Mouse (Mus musculus): ENCODE results near the gene Pitpnm1.
"Not testable (repeated sequence)": the region's sequence is repeated elsewhere in the genome, so short reads cannot be mapped to it uniquely, and the experiment has no call there.

The Pitpnm1 gene

DNA sequence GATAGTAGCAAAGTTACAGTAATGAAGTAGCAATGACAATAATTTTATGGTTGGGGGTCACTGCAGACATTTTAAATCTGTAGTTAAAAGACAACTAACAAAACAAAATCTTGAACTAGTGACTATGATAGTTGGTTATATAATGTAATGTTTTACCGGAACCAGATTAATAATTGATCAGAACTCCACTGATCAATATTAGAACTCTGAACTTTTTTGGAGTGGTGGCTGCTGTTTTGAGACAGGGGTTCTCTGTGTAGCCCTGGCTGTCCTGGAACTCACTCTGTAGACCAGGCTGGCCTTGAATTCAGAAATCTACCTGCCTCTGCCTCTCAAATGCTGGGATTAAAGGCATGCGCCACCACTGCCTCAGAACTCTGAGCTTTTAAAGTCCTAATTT lies 31.6 kb upstream of the Pitpnm1 start:
- not testable (repeated sequence) for DNase-seq (ENCODE audit: extremely low spot score, low read depth, low spot score)

DNA sequence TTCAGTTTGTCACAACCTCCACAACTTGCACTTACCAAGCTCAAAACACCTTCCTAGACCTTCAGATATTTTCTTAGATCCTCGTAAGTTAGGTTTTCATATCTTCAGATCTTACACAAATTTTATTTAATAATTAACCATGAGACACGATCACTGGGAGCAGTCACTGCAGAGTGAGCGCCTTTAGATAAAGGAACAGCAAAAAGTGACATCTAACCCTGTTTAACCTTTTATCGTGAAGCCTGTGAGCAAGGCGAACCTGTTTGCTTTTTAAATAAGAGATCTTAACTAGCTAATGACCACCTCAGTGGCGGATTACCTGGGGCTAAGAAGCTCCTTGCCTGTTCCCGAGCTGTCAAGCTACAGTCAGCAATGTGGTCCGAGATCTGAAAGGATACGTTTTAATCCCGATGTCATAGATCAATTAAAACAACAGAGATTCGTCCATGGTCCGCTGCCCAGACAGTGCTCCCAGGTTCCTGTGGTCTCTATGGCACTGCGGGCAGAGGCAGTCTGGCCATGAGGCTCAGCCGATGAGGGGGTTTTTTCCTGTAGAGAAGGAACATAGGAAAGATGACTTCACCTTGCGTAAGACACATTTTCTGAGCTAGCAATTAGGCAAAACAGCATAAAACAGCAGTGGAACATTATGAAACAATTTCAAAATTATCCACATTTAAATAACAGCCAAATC lies 30.9 kb upstream of the Pitpnm1 start:
- no peak for DNase-seq (ENCODE audit: extremely low spot score, low read depth, low spot score)

DNA sequence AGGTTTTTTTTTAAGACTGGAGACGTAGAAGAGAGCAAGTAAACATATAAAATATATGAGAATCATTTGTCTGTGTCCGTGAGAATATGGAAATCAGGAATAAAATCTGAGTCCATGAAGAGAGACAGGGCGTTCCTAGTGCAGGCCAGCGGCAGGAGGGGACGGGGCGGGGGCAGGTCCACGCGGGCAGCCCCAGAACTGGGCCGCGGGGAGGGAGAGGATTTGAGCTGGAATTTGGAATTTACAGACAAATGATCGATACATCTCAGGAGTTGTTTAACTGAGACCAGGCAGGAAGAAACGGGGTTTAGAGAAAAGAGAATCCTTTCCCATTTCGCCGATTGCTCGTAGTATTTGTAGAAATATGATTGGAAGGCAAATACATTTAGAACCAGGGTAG lies 29.5 kb upstream of the Pitpnm1 start:
- no peak for DNase-seq (ENCODE audit: extremely low spot score, low read depth, low spot score)

DNA sequence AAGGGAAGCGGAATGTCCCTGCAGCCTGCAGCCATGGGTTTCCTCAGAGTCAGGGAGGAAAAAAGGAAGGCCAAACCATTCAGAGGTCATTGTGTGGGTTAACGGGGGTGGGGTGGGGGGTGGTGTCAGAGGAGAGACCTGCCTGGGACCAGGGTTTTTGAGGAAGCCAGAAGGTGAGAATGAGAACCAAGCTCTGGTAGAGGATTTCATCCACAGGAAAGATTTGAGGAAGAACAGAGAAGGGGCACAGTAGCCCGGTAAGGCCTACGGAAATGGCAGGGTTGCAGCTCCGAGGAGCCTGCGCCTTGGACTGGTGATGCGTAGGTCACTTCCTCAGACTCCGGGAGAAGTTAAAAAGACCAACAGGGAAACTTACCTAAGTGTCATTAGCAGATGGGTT lies 29.0 kb upstream of the Pitpnm1 start:
- DNase-seq (ENCODE audit: extremely low spot score, low read depth, low spot score), result no peak

DNA sequence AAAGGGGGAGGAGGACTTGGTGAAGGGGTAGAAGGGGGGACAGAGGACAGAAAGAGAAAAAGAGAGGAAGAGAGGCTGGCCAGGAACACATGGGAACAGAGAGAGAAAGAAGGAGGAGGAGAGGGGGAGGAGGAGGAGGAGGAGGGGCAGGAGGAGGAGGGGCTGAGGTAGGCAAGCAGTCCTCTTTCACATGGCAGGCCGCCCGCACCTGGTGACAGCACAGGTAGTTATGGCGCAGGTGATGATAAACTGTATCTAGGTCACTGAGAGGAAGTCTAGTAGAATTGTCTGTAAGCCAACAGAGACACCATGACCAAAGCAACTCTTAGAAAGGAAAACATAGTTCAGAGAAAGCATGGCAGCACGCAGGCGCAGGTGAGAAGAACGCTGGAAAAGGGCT lies 28.4 kb upstream of the Pitpnm1 start:
- no peak for DNase-seq (ENCODE audit: extremely low spot score, low read depth, low spot score)

GRCm38 (mm10) chr19:4072706-4073424 lies 26.9 kb upstream of the Pitpnm1 start:
- no peak for DNase-seq (ENCODE audit: extremely low spot score, low read depth, low spot score)

- DNase-seq (ENCODE audit: extremely low spot score, low read depth, low spot score), result no peak
These were observed 24.3 kb upstream of the Pitpnm1 start for GRCm38 (mm10) chr19:4075531-4075930.

- DNase-seq (ENCODE audit: extremely low spot score, low read depth, low spot score), result no peak
These were observed 20.2 kb upstream of the Pitpnm1 start for GRCm38 (mm10) chr19:4079594-4079993.

DNA sequence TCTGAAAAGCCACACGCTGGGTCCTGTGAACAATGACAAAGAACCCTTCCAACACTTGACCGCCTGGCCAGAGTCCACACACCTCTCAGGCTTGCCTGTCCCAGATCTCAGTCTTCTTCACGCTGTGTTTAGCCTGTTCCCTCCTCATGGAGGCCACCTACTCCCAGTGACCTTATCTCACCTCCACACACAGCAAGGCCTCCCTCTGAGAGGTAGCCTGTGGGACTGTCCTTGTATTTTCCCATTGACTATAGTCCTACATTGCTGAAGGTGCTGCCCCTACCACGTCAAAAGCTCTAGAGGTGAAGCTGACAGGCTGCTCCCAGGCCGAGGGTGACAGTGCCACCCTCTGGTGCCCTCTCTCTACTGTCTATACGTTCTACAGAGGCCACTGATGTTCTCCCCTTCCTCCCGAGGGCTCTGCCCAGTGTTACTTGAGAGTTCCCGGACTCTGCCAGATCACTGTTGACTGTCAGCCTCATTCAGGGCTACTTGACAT lies 19.2 kb upstream of the Pitpnm1 start:
- DNase-seq (ENCODE audit: extremely low spot score, low read depth, low spot score), result no peak

- no peak for DNase-seq (ENCODE audit: extremely low spot score, low read depth, low spot score)
These were observed 18.4 kb upstream of the Pitpnm1 start, which contains the start of gene Cabp2 for GRCm38 (mm10) chr19:4081394-4081793. Cabp2 (plus strand) TSS chr19:4081578.

- no peak for DNase-seq (ENCODE audit: extremely low spot score, low read depth, low spot score)
These were observed 17.4 kb upstream of the Pitpnm1 start for GRCm38 (mm10) chr19:4082219-4082965.

DNA sequence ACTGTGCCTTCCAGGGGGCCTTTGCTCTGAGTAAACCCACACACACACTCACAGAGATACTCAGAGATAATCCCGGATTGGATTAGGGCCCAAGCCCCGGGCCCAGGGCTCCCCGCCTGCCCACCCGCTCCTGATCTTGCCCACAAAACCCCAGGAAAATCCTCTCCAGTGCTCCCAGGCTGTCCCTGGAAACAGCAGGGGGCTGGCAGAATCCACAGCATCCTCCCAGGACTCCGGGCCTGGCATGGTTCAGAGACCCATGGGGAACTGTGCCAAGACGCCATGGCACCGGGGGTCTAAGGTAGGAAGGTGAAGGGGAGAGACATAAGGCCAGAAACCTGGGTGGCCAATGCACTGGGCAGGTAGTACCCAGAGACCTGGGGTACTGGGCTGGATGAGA lies 16.5 kb upstream of the Pitpnm1 start:
- DNase-seq (ENCODE audit: extremely low spot score, low read depth, low spot score), result no peak

DNA sequence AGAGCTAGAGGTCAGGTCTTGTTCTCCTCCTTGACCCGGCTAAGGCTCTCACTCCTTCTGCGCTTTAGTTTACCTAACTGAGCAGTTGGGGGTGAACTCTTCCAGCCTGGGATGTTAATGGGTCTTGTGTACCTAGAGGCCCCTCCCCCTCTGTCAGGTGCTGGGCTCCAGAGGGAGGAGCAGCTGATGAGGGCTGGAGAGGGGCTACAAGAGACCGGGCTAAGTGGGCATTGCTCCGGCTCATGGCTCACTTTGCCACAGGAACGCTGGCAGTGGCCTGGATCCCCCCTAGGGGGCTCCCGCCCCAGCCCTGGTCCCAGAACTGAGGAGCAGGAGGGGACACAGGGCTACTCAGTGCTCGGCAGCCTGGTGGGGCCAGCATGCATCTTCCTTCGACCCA lies 16.0 kb upstream of the Pitpnm1 start:
- DNase-seq (ENCODE audit: extremely low spot score, low read depth, low spot score), result no peak

GRCm38 (mm10) chr19:4084984-4085383 lies 14.8 kb upstream of the Pitpnm1 start:
- no peak for DNase-seq (ENCODE audit: extremely low spot score, low read depth, low spot score)

DNA sequence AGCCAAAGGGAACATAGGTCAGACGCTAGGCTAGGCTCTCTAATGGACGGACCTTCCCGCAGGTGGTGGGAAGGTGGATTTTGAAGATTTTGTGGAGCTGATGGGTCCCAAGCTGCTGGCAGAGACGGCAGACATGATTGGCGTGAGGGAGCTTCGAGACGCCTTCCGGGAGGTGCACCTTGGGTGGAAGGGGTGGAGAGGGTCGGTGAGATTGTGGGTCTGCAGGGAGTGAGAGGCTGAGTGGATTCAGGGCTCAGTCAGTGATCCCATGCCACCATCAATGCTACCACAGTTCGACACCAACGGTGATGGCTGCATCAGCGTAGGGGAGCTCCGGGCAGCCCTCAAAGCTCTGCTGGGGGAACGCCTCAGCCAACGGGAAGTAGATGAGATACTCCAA lies 13.6 kb upstream of the Pitpnm1 start:
- DNase-seq (ENCODE audit: extremely low spot score, low read depth, low spot score), result no peak

- no peak for DNase-seq (ENCODE audit: extremely low spot score, low read depth, low spot score)
These were observed 12.7 kb upstream of the Pitpnm1 start for GRCm38 (mm10) chr19:4087090-4087489.

GRCm38 (mm10) chr19:4088146-4088545 lies 11.7 kb upstream of the Pitpnm1 start:
- DNase-seq (ENCODE audit: extremely low spot score, low read depth, low spot score), result no peak

DNA sequence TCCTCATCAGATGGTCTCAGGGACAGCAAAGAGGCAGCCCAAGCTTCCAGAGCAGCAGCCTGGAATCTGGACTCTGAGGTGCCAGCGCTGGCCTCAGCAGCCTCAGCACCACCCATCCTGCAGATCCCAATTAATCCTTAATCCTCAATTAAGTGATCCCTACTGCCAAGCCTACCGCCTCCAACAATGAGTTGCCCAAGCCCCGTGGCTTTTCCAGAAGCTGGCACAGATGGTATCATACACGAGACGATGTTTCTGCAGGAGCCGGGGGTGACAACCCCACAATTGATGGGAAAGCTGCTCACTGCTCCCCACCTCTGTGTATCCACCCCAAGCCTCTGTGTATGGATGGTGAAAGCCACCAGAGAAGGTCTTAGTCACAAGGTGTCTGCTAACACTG lies 10.7 kb upstream of the Pitpnm1 start:
- DNase-seq (ENCODE audit: extremely low spot score, low read depth, low spot score), result no peak

GRCm38 (mm10) chr19:4090446-4090845 lies 9.4 kb upstream of the Pitpnm1 start:
- DNase-seq (ENCODE audit: extremely low spot score, low read depth, low spot score), result no peak

- no peak for DNase-seq (ENCODE audit: extremely low spot score, low read depth, low spot score)
These were observed 8.4 kb upstream of the Pitpnm1 start for GRCm38 (mm10) chr19:4091383-4091782.

DNA sequence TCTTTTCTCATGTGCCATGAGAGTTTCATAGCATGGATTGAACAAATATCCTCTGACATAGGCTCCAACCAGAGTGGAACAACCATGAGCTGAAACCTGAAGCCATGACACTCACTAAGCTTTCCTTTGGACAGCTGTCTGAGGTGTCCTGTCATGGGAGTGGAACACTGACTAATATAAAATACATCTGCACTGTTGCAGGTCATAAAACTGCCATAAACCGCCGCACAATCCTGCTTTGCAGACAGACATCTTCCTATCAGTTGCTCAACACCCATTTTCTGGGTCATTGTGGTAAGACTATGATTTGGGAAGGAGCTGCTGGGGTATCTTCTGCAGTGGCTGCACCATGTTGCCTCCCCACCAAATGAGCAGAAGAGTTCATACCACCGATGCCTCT lies 7.0 kb upstream of the Pitpnm1 start:
- no peak for DNase-seq (ENCODE audit: extremely low spot score, low read depth, low spot score)

GRCm38 (mm10) chr19:4093772-4094171 lies 6.0 kb upstream of the Pitpnm1 start:
- DNase-seq (ENCODE audit: extremely low spot score, low read depth, low spot score), result no peak

Data from hindlimb bud, embryonic 11.5 days (tissue).